Mouse (Mus musculus) erythroblast, embryonic 14.5 days (primary cell): ENCODE measurements around the gene Nomo1.

Experiments
- GATA1 ChIP-seq: IDR thresholded peaks from 2 replicates; pipeline ENCODE4 v1.6.1; 2012; ENCODE audit warnings: low read length, inconsistent platforms, mixed read lengths
- TAL1 ChIP-seq: IDR thresholded peaks from 3 replicates; pipeline ENCODE4 v1.6.1; 2012; ENCODE audit warnings: low read length, inconsistent platforms, mixed read lengths

GRCm38 (mm10) chr7:46033109-46033869, at the start of gene Nomo1:
- TF ChIP-seq GATA1 (no peak), TAL1 (no peak)
